ENCODE assay signal across 1 mouse cellular context in genomic region chr17:80288012-80288411, GRCm38 (mm10).
TF ChIP-seq lines count a peak whose summit lies in the region.

No protein-coding gene starts in this region.

TF ChIP-seq in CH12.LX, 34 proteins besides CTCF, POLR2A, EP300 and RAD21 (continued from another document):
- TF ChIP-seq ELF1 (IDR thresholded peaks at IDR 0.05; ENCODE audit: low read depth, low read length) (peak; percentile 49; the same call in 1 of the 2 replicates), USF1 (IDR thresholded peaks at IDR 0.05; ENCODE audit: low read depth, low read length) (no peak), PAX5 (IDR thresholded peaks at IDR 0.05; ENCODE audit: low read length) (no peak), NELFE (IDR thresholded peaks at IDR 0.05; ENCODE audit: low read depth, low read length) (no peak), ETS1 (conservative IDR thresholded peaks at IDR 0.05; ENCODE audit: low read depth, low read length) (no peak), RCOR1 (conservative IDR thresholded peaks at IDR 0.05; ENCODE audit: low read depth, low read length) (no peak)
